Mouse (Mus musculus): Measurements from ENCODE around the gene Dnajc15. TPM values are rescaled to one million over a fixed set of nuclear protein-coding genes. Genes with fewer than 3 reads are reported as not detected.

The Dnajc15 gene
- polyA plus RNA-seq, 1 experiment from 2014 or later, result 82.7 TPM

GRCm38 (mm10) chr14:77792998-77793397 lies 81.9 kb downstream of the Dnajc15 start:
- 94% methylated on average over 6 of the region's 6 CpGs for WGBS

DNA sequence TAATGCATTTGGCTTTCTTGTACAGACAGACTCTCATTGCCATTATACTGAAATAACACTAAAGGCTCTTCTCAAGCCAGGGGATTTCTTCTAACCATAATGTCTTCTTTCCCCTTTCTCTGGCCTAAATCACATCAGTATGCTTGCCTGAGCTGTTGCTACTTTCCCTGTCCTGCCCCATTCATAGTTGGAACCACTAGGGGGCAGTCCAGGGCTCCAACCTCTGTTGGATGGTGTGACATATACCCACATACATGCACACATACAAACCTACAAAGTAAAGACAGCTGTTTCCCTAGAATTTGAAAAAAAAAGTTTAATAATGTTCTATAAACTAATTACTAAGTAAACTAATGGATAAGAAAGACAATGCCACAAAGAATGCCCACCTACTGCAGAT lies 91.7 kb downstream of the Dnajc15 start:
- no peak for ATAC-seq
- no peaks in the 10 kb centered on the region for H3K4me1 ChIP-seq
- no peak overlapping the region for H3K4me3 ChIP-seq

More at GRCm38 (mm10) chr14:77792998-77793397, 81.9 kb downstream of the Dnajc15 start:
- Histone ChIP-seq H3K4me1 (no peaks in the 10 kb centered on the region), H3K36me3 (ENCODE audit: poor library complexity, severe bottlenecking) (no peaks in the 10 kb centered on the region), H3K9ac (no peak overlapping the region), H3K4me2 (no peak overlapping the region), H3K9me3 (replicated peaks) (no peaks in the 10 kb centered on the region), H3K4me3 (no peak overlapping the region), H3K27ac (no peak overlapping the region), H3K27me3 (no peaks in the 10 kb centered on the region)
- ATAC-seq, result no peak

GRCm38 (mm10) chr14:77777365-77777764 lies 97.6 kb downstream of the Dnajc15 start:
- H3K27ac ChIP-seq, result no peak overlapping the region
- H3K4me1 ChIP-seq, result no peaks in the 10 kb centered on the region
- no peak overlapping the region for H3K4me3 ChIP-seq
- 0 out of 2 replicates have a peak, but pooled peaks cover 8% of the 10 kb centered on the region for H3K9me3 ChIP-seq (replicated peaks)
- WGBS, result 97% methylated on average over 1 of the region's 1 CpGs
- H3K36me3 ChIP-seq (ENCODE audit: poor library complexity, severe bottlenecking), result no peaks in the 10 kb centered on the region
- no peaks in the 10 kb centered on the region for H3K27me3 ChIP-seq
- H3K4me2 ChIP-seq, result no peak overlapping the region
- no peak for ATAC-seq
- no peak overlapping the region for H3K9ac ChIP-seq

More for the DNA sequence above, 91.7 kb downstream of the Dnajc15 start:
- Histone ChIP-seq H3K4me2 (no peak overlapping the region), H3K27me3 (no peaks in the 10 kb centered on the region), H3K9me3 (replicated peaks) (0 out of 2 replicates have a peak, but pooled peaks cover 8% of the 10 kb centered on the region), H3K27ac (no peak overlapping the region), H3K9ac (no peak overlapping the region), H3K36me3 (ENCODE audit: poor library complexity, severe bottlenecking) (no peaks in the 10 kb centered on the region)

- Histone ChIP-seq H3K4me3 (no peak overlapping the region), H3K36me3 (ENCODE audit: poor library complexity, severe bottlenecking) (no peaks in the 10 kb centered on the region), H3K27ac (no peak overlapping the region), H3K9me3 (replicated peaks) (no peaks in the 10 kb centered on the region), H3K4me2 (no peak overlapping the region), H3K4me1 (no peaks in the 10 kb centered on the region), H3K27me3 (no peaks in the 10 kb centered on the region), H3K9ac (no peak overlapping the region)
- WGBS, result 79% methylated on average over 11 of the region's 11 CpGs
- no peak for ATAC-seq
Measured at GRCm38 (mm10) chr14:77776005-77776531, 98.9 kb downstream of the Dnajc15 start.

- H3K9me3 ChIP-seq (replicated peaks), result no peaks in the 10 kb centered on the region
- WGBS, result 86% methylated on average over 8 of the region's 8 CpGs
- H3K9ac ChIP-seq, result no peak overlapping the region
- no peak overlapping the region for H3K27ac ChIP-seq
- ATAC-seq, result no peak
- no peaks in the 10 kb centered on the region for H3K27me3 ChIP-seq
- no peaks in the 10 kb centered on the region for H3K36me3 ChIP-seq (ENCODE audit: poor library complexity, severe bottlenecking)
- no peak overlapping the region for H3K4me3 ChIP-seq
- no peak overlapping the region for H3K4me2 ChIP-seq
- no peaks in the 10 kb centered on the region for H3K4me1 ChIP-seq
Measured at GRCm38 (mm10) chr14:77773331-77773730, 101.6 kb downstream of the Dnajc15 start.

DNA sequence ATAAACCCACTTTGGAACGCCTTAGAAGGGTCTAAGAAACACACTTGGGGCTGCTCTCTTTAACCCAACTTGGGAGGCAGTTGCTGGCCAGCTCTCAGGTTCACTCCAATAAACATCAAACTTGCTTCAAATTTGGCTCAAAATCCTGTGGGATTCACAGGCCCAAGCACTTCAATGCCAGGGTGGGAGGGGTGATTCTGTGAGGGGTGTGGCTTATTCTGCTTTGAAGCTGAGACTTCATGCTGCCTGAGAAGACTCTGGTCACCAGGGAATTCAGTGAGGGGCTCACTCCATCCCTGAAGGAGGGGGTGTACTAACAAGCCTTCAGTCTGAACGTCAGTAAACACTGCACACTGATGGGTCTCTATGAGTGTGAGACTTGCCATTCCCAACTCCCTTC lies 103.3 kb downstream of the Dnajc15 start:
- Histone ChIP-seq H3K4me3 (no peak overlapping the region), H3K27me3 (no peaks in the 10 kb centered on the region), H3K4me2 (no peak overlapping the region), H3K27ac (no peak overlapping the region), H3K4me1 (no peaks in the 10 kb centered on the region), H3K9ac (no peak overlapping the region), H3K9me3 (replicated peaks) (no peaks in the 10 kb centered on the region), H3K36me3 (ENCODE audit: poor library complexity, severe bottlenecking) (no peaks in the 10 kb centered on the region)
- ATAC-seq, result no peak
- WGBS, result 82% methylated on average over 2 of the region's 2 CpGs

Other genes with a start within 250 kb of the Dnajc15 start
- 0.17 and 0.24 TPM in 2 replicates for gene Epsti1, start 29.1 kb upstream of the Dnajc15 start, polyA plus RNA-seq (2015; fragmentation: Nextera tagmentation; extraction: Ambion mirVana)
- 0.08 TPM in 1 of 2 replicates, not detected in the other for gene Fam216b, start 213.9 kb upstream of the Dnajc15 start, polyA plus RNA-seq (2015; fragmentation: Nextera tagmentation; extraction: Ambion mirVana)

All from forebrain, embryonic 13.5 days (tissue).